Mouse (Mus musculus) hindbrain, postnatal 0 days (tissue): ENCODE results near the gene Maml3. TPM values are rescaled to one million over a fixed set of nuclear protein-coding genes. Genes with fewer than 3 reads are reported as not detected.
A peak's percentile ranks its signal among the peaks of the same experiment; 100 is the strongest.

ENCODE experiments used
- ATAC-seq: fragments of 200-750 bp; cut with Nextera tagmentation; 2 replicates; pipeline ENCODE4 v1.8.0; 2017; ENCODE audit warnings: mild to moderate bottlenecking, moderate TSS enrichment, moderate library complexity
- DNase-seq: peaks from one replicate; pipeline ENCODE4 v3.0.0-alpha.2; 2015; ENCODE audit warnings: low spot score
- H3K27ac ChIP-seq: fragments of 300-500 bp; sonication (generic); 2 replicates; pipeline ENCODE4 v1.5.1; 2014; ENCODE audit warnings: mild to moderate bottlenecking
- H3K27me3 ChIP-seq: fragments of 300-500 bp; sonication (generic); 2 replicates; pipeline ENCODE4 v1.6.1; 2014; ENCODE audit warnings: low read length, mixed read lengths; ENCODE audit not compliant: insufficient read depth
- H3K36me3 ChIP-seq: fragments of 300-500 bp; sonication (generic); 2 replicates; pipeline ENCODE4 v1.6.1; 2014; ENCODE audit warnings: low read length, mixed read lengths; ENCODE audit not compliant: insufficient read depth
- H3K4me1 ChIP-seq: fragments of 300-500 bp; sonication (generic); 2 replicates; pipeline ENCODE4 v1.6.1; 2014; ENCODE audit warnings: antibody characterized with exemption, low read length, mixed read lengths; ENCODE audit not compliant: insufficient read depth
- H3K4me2 ChIP-seq: fragments of 300-500 bp; sonication (generic); 2 replicates; pipeline ENCODE4 v1.6.1; 2014; ENCODE audit warnings: low read depth, mild to moderate bottlenecking, low read length, moderate library complexity, mixed read lengths
- H3K4me3 ChIP-seq: fragments of 300-500 bp; sonication (generic); 2 replicates; pipeline ENCODE4 v1.5.1; 2014; ENCODE audit warnings: low read length
- H3K9ac ChIP-seq: fragments of 300-500 bp; sonication (generic); replicated peaks from 2 replicates; pipeline ENCODE4 v1.6.1; 2014; ENCODE audit warnings: mild to moderate bottlenecking, low read length, moderate library complexity, mixed read lengths
- H3K9me3 ChIP-seq: fragments of 300-500 bp; sonication (generic); 2 replicates; pipeline ENCODE4 v1.6.1; 2016; ENCODE audit warnings: low read length, mixed read lengths
- CTCF ChIP-seq: IDR thresholded peaks from 2 replicates; pipeline ENCODE4 v1.5.1; 2016; ENCODE audit warnings: antibody characterized with exemption, control low read depth, low read depth
- WGBS: fragments of 180-500 bp; shearing (Covaris S2); extraction: QIAGEN DNeasy Blood & Tissue Kit; methylation state at CpG from one replicate; pipeline ENCODE4 v1.1.7; 2014; 5-methylcytosine and 5-hydroxymethylcytosine counted together
- polyA plus RNA-seq: library from polyadenylated mRNA; unstranded; fragments of >200 nt; fragmentation: Nextera tagmentation; extraction: Ambion mirVana; gene quantifications from 2 replicates; pipeline ENCODE4 v1.2.1, GENCODE M21; 2015
- total RNA-seq: library from RNA; depleted of rRNA; stranded (reverse); fragments of >200 nt; gene quantifications from 2 replicates; pipeline ENCODE4 v1.2.3, GENCODE M21; 2014

The Maml3 gene
- total and polyA plus RNA-seq, 2 experiments from 2014 or later, result 4.8 to 18.8 TPM

- 19% methylated on average over 5 of the region's 5 CpGs for WGBS
- no peak overlapping the region for H3K9ac ChIP-seq
- no peaks in the 10 kb centered on the region for H3K36me3 ChIP-seq
- ATAC-seq (peak; percentile 86), DNase-seq (peak; percentile 89)
- peak overlapping the region; percentile 79 for H3K27ac ChIP-seq
- peaks cover 26% of the 10 kb centered on the region for H3K4me1 ChIP-seq
- no peak overlapping the region for H3K4me3 ChIP-seq
- no peaks in the 10 kb centered on the region for H3K27me3 ChIP-seq
- H3K4me2 ChIP-seq, result no peak overlapping the region
- no peak for TF ChIP-seq CTCF
- no peaks in the 10 kb centered on the region for H3K9me3 ChIP-seq
These were observed 215.1 kb downstream of the Maml3 start for GRCm38 (mm10) chr3:51889776-51890175.

- TF ChIP-seq CTCF, result no peak
- ATAC-seq (peak; percentile 82), DNase-seq (peak; percentile 74)
- Histone ChIP-seq H3K9ac (peak overlapping the region; percentile 3; the same call in 1 of the 2 replicates), H3K9me3 (no peaks in the 10 kb centered on the region), H3K4me1 (peaks cover 26% of the 10 kb centered on the region), H3K4me3 (no peak overlapping the region), H3K4me2 (peak overlapping the region; percentile 41), H3K36me3 (no peaks in the 10 kb centered on the region), H3K27me3 (no peaks in the 10 kb centered on the region), H3K27ac (peak overlapping the region; percentile 79)
- 14% methylated on average over 20 of the region's 20 CpGs for WGBS
These were observed 216.0 kb downstream of the Maml3 start for GRCm38 (mm10) chr3:51888662-51889433.

GRCm38 (mm10) chr3:51888295-51888661 is 216.6 kb downstream of the Maml3 start:
- no peaks in the 10 kb centered on the region for H3K27me3 ChIP-seq
- H3K27ac ChIP-seq, result peak overlapping the region; percentile 79
- peak; percentile 61 for DNase-seq
- ATAC-seq, result peak; percentile 8; the same call in 1 of the 2 replicates
- H3K4me1 ChIP-seq, result peaks cover 26% of the 10 kb centered on the region
- TF ChIP-seq CTCF, result no peak
- H3K4me2 ChIP-seq, result peak overlapping the region; percentile 41
- H3K9ac ChIP-seq, result peak overlapping the region; percentile 3; the same call in 1 of the 2 replicates
- WGBS, result 6% methylated on average over 5 of the region's 8 CpGs
- H3K4me3 ChIP-seq, result no peak overlapping the region
- H3K9me3 ChIP-seq, result no peaks in the 10 kb centered on the region
- H3K36me3 ChIP-seq, result no peaks in the 10 kb centered on the region

GRCm38 (mm10) chr3:51885920-51886319 is 219.0 kb downstream of the Maml3 start:
- no peaks in the 10 kb centered on the region for H3K9me3 ChIP-seq
- H3K27ac ChIP-seq, result no peak overlapping the region
- H3K4me2 ChIP-seq, result no peak overlapping the region
- no peak overlapping the region for H3K9ac ChIP-seq
- H3K27me3 ChIP-seq, result no peaks in the 10 kb centered on the region
- DNase-seq, result no peak
- WGBS, result 64% methylated on average over 5 of the region's 5 CpGs
- no peak for ATAC-seq
- H3K4me3 ChIP-seq, result no peak overlapping the region
- H3K36me3 ChIP-seq, result no peaks in the 10 kb centered on the region
- TF ChIP-seq CTCF, result no peak
- H3K4me1 ChIP-seq, result peaks cover 26% of the 10 kb centered on the region

- no peak for ATAC-seq
- H3K4me1 ChIP-seq, result peaks cover 26% of the 10 kb centered on the region
- 91% methylated on average over 5 of the region's 5 CpGs for WGBS
These were observed 219.4 kb downstream of the Maml3 start for GRCm38 (mm10) chr3:51885487-51885886.

GRCm38 (mm10) chr3:51881981-51882380 is 222.9 kb downstream of the Maml3 start:
- no peak for TF ChIP-seq CTCF
- H3K27ac ChIP-seq, result no peak overlapping the region

More at GRCm38 (mm10) chr3:51885487-51885886, 219.4 kb downstream of the Maml3 start:
- H3K4me2 ChIP-seq, result no peak overlapping the region
- no peak overlapping the region for H3K27ac ChIP-seq
- H3K9ac ChIP-seq, result no peak overlapping the region
- H3K9me3 ChIP-seq, result no peaks in the 10 kb centered on the region
- no peak for TF ChIP-seq CTCF
- DNase-seq, result no peak
- H3K27me3 ChIP-seq, result no peaks in the 10 kb centered on the region
- no peaks in the 10 kb centered on the region for H3K36me3 ChIP-seq
- no peak overlapping the region for H3K4me3 ChIP-seq

GRCm38 (mm10) chr3:51881393-51881792 is 223.5 kb downstream of the Maml3 start:
- Histone ChIP-seq H3K4me1 (peaks cover 7% of the 10 kb centered on the region), H3K27me3 (no peaks in the 10 kb centered on the region), H3K36me3 (no peaks in the 10 kb centered on the region), H3K4me2 (no peak overlapping the region), H3K4me3 (no peak overlapping the region), H3K9ac (no peak overlapping the region), H3K27ac (no peak overlapping the region), H3K9me3 (no peaks in the 10 kb centered on the region)
- TF ChIP-seq CTCF, result no peak
- WGBS, result 78% methylated on average over 2 of the region's 2 CpGs
- DNase-seq (no peak), ATAC-seq (no peak)

More at GRCm38 (mm10) chr3:51881981-51882380, 222.9 kb downstream of the Maml3 start:
- no peaks in the 10 kb centered on the region for H3K9me3 ChIP-seq
- 79% methylated on average over 10 of the region's 10 CpGs for WGBS
- H3K9ac ChIP-seq, result no peak overlapping the region
- H3K4me3 ChIP-seq, result no peak overlapping the region
- no peaks in the 10 kb centered on the region for H3K36me3 ChIP-seq
- ATAC-seq (no peak), DNase-seq (no peak)
- H3K4me1 ChIP-seq, result peaks cover 7% of the 10 kb centered on the region
- no peaks in the 10 kb centered on the region for H3K27me3 ChIP-seq
- no peak overlapping the region for H3K4me2 ChIP-seq
